Mouse (Mus musculus) G1E (cell line): ENCODE data around the gene Arhgdia. TPM values are rescaled to one million over a fixed set of nuclear protein-coding genes. Genes with fewer than 3 reads are reported as not detected.

ENCODE experiments used
- ATAC-seq: 2 replicates; pipeline ENCODE4 v1.8.0; 2016; ENCODE audit warnings: mild to moderate bottlenecking; ENCODE audit not compliant: insufficient number of reproducible peaks, poor library complexity, low FRiP score, severe bottlenecking; ENCODE audit errors: extremely low read depth
- DNase-seq: peaks from one replicate; pipeline ENCODE4 v3.0.0; 2012; ENCODE audit warnings: low spot score
- H3K27me3 ChIP-seq: 2 replicates; pipeline ENCODE4 v1.6.1; 2012; ENCODE audit warnings: mild to moderate bottlenecking, low read length, inconsistent platforms; ENCODE audit not compliant: insufficient read depth
- H3K36me3 ChIP-seq: replicated peaks from 2 replicates; pipeline ENCODE3; 2012; ENCODE audit warnings: mild to moderate bottlenecking, inconsistent platforms
- H3K4me1 ChIP-seq: 2 replicates; pipeline ENCODE4 v1.6.1; 2012; ENCODE audit warnings: low read depth, low read length, inconsistent platforms, mixed read lengths; ENCODE audit not compliant: insufficient read depth
- H3K4me3 ChIP-seq: 2 replicates; pipeline ENCODE4 v1.5.1; 2012; ENCODE audit warnings: low read depth, mild to moderate bottlenecking, inconsistent platforms, low read length, moderate library complexity, mixed read lengths
- H3K9me3 ChIP-seq: replicated peaks from 2 replicates; pipeline ENCODE4 v1.6.1; 2012; ENCODE audit warnings: inconsistent platforms
- CTCF ChIP-seq: IDR thresholded peaks from 2 replicates; pipeline ENCODE4 v1.5.1; 2012; ENCODE audit warnings: low read depth, low read length, inconsistent platforms, mixed read lengths
- GATA1 ChIP-seq: IDR thresholded peaks from 2 replicates; pipeline ENCODE4 v1.6.1; 2012; ENCODE audit warnings: borderline replicate concordance, low read length, inconsistent platforms, mixed read lengths
- GATA2 ChIP-seq: IDR thresholded peaks from 2 replicates; pipeline ENCODE4 v1.6.1; 2012; ENCODE audit warnings: low read depth, low read length, inconsistent platforms, borderline replicate concordance
- POLR2AphosphoS5 ChIP-seq: IDR thresholded peaks from 2 replicates; pipeline ENCODE4 v1.6.1; 2012; ENCODE audit warnings: low read depth, low read length, inconsistent platforms; ENCODE audit not compliant: insufficient replicate concordance
- TAL1 ChIP-seq: conservative IDR thresholded peaks from 2 replicates; pipeline ENCODE4 v1.6.1; 2012; ENCODE audit warnings: low read depth, low read length, inconsistent platforms, mixed read lengths
- polyA plus RNA-seq: library from polyadenylated mRNA; stranded (reverse); fragments of >175 nt; gene quantifications from 2 replicates; pipeline ENCODE4 v1.2.3, GENCODE M21; 2012
- total RNA-seq, 2 experiments: library from RNA; stranded (forward) in 1 of 2; stranded (reverse) in 1 of 2; fragments of 200-1000 nt in 1 of 2; fragments of >200 nt in 1 of 2; fragmentation: Nextera tagmentation in 1 of 2; gene quantifications; 2 replicates each; pipeline ENCODE4 v1.2.3; 2014 to 2017

Arhgdia gene
- total and polyA plus RNA-seq, 3 experiments, result 155 to 1,000 (median 354) TPM

DNA sequence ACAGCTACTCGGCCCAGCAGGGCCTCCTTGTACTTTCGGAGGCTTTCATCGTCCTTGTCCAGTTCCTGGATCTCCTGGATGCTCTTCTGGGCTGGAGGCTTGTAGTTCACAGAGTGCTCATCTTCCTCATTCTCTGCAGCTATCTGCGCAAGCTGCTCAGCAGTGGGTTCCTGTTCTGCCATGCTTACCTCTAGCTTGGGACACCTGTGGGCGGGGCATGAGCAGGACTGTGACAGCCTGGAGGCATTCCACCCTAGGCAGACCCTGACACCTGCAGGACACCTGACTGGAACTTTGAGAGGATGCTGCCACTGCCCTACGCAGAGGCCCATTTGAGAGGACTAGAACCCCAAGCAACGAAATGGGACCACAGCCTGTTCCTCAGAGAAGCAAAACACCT is 1.2 kb downstream of the Arhgdia start:
- peaks cover 60% of the 10 kb centered on the region for H3K4me1 ChIP-seq
- TF ChIP-seq GATA1, result no peak
- no peak for TF ChIP-seq TAL1
- TF ChIP-seq CTCF, result no peak
- TF ChIP-seq GATA2, result no peak
- no peak for TF ChIP-seq POLR2AphosphoS5
- peaks cover 75% of the 10 kb centered on the region for H3K36me3 ChIP-seq

DNA sequence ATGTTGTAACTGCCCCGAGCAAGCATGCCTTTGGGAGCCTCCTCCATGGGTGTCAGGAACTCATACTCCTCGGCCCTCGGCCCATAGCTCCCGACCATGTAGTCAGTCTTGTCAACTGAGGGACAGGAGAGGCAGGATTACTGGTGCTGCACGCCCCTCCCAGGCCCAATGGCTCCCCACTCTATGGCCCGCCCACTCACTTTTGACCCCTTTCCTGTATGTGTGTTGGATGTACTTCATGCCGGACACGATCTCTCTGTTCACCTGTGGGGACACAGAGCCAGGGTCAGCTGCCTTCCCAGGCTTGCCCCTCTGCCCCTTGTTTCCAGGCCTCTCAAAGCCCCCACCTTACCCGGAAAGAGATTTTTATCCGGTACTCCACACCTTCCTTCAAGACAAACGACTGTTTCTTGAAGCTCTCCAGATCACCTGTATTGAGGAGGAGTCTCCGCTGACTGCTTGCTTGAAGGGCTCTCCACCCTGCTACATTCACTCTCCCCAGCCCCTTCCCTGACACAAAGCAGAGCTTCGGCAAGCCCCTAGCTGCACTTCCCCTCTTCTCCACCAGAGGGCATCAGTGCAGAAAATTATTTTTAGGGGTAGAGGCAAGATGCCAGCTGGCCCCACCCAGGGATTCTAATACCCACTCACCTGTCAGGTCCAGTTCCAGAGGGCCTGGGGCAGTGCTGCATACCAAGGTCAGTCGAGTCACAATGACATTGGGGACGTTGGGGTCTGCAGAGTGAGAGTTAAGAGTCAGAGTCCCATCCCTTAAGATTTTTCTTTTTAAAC is 1.9 kb downstream of the Arhgdia start:
- DNase-seq, result peak; percentile 67
- no peaks in the 10 kb centered on the region; the same call in 1 of the 2 replicates for H3K9me3 ChIP-seq
- H3K27me3 ChIP-seq, result no peaks in the 10 kb centered on the region
- H3K36me3 ChIP-seq, result peaks cover 74% of the 10 kb centered on the region
- H3K4me3 ChIP-seq, result peak overlapping the region; percentile 81; the same call in 1 of the 2 replicates
- H3K4me1 ChIP-seq, result peaks cover 65% of the 10 kb centered on the region
- peak; percentile 98 for TF ChIP-seq CTCF
- no peak for TF ChIP-seq GATA2
- ATAC-seq, result 0 out of 2 replicates have a peak, but pooled peaks have one; percentile 25

More for the DNA sequence above, 1.2 kb downstream of the Arhgdia start:
- ATAC-seq (0 out of 2 replicates have a peak, but pooled peaks have one; percentile 23), DNase-seq (no peak)
- Histone ChIP-seq H3K9me3 (no peaks in the 10 kb centered on the region; the same call in 1 of the 2 replicates), H3K27me3 (no peaks in the 10 kb centered on the region), H3K4me3 (peak overlapping the region; percentile 81)

GRCm38 (mm10) chr11:120578694-120579243 is 2.7 kb downstream of the Arhgdia start:
- H3K4me1 ChIP-seq, result peaks cover 69% of the 10 kb centered on the region
- H3K27me3 ChIP-seq, result no peaks in the 10 kb centered on the region
- peaks cover 68% of the 10 kb centered on the region for H3K36me3 ChIP-seq
- no peaks in the 10 kb centered on the region for H3K9me3 ChIP-seq
- H3K4me3 ChIP-seq, result peak overlapping the region; percentile 81; the same call in 1 of the 2 replicates
- TF ChIP-seq TAL1, result no peak
- 0 out of 2 replicates have a peak, but pooled peaks have one; percentile 3 for TF ChIP-seq GATA2
- TF ChIP-seq CTCF, result no peak
- TF ChIP-seq GATA1, result no peak
- no peak for TF ChIP-seq POLR2AphosphoS5
- DNase-seq, result no peak
- no peak for ATAC-seq

DNA sequence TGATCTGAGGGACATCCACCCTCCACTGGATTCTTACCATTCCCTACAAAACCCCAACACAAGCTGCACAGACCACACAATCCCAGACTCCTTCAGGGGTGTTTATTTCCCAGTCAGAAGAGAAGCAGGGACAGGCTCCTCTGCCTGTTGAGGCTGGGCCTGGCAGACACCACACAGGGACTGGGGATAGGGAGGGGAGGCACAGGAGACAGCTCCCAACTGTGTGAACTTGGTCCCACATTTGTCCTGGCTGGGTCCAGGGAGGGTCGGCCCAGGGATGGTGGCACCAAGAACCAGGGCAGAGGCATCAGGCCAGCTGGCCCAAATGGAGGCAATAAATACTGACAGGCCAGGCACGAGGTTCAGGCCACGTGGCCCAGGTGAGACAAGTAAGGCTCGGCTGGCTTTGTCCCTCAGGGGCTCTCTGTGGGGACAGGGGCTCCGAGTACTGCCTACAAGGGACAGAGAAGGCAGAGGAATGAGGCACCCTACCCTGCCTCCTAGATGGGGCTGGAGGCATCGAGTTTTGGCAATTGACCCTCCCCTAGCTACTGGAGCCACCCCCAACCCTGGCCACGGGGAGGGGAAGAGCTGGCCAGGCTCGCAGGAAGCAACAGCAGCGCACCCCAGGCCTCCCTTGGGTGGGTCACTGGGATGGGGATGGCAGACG is 3.3 kb downstream of the Arhgdia start:
- TF ChIP-seq CTCF (no peak), GATA1 (no peak), TAL1 (no peak), GATA2 (no peak), POLR2AphosphoS5 (no peak)
- no peak for ATAC-seq
- H3K9me3 ChIP-seq, result no peaks in the 10 kb centered on the region
- peaks cover 69% of the 10 kb centered on the region for H3K4me1 ChIP-seq
- DNase-seq, result no peak
- H3K36me3 ChIP-seq, result peaks cover 65% of the 10 kb centered on the region
- no peaks in the 10 kb centered on the region for H3K27me3 ChIP-seq
- H3K4me3 ChIP-seq, result peak overlapping the region; percentile 81; the same call in 1 of the 2 replicates

DNA sequence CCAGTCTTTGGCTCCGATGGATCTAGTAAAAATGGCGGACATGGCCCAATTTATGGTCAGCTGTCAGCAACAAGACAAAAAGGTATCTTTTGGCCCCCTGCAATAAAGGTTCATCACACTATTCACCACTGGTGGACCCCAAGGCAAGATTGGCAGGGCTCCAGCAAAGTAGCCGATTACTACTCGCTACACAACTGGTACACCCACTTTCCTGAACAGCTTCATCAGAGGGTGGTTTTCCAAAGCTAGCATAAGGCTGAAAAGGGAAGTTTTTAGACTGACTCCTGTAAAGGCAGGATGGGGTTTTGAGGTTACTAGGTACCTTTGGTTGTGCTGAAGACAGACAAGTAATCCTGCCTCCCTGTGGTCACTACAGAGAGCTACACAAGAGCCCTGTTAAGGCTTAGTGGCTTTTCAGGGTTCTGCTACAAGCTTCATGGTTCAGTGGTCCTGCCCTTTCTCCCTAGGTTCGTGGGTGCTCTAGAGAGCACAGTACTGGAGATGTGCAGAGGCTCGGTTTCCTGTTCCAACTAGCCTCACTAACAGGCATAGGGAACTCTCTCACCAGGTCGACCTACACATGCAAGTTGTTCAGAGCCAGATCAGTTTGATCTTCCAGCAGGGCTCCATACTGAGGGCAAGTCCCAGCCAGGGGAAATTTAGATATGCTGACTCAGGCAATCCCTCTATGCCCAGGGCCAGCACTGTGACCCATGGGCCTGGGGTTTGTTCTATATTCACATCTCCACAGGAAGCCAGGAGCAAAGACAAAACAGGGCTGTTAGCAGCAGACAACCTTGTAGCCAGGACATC is 4.0 kb downstream of the Arhgdia start:
- no peak for DNase-seq

More for the DNA sequence above, 4.0 kb downstream of the Arhgdia start:
- TF ChIP-seq TAL1, result no peak
- TF ChIP-seq CTCF, result no peak
- TF ChIP-seq GATA2, result no peak
- TF ChIP-seq GATA1, result no peak
- no peak; the same call in 1 of the 2 replicates for TF ChIP-seq POLR2AphosphoS5
- no peak for ATAC-seq
- Histone ChIP-seq H3K36me3 (peaks cover 61% of the 10 kb centered on the region), H3K27me3 (no peaks in the 10 kb centered on the region), H3K4me1 (peaks cover 67% of the 10 kb centered on the region), H3K9me3 (no peaks in the 10 kb centered on the region), H3K4me3 (no peak overlapping the region)
